Mouse (Mus musculus) testis, adult 2 months (tissue): ENCODE data around the gene Lrrc38.

Experiments
- CTCF ChIP-seq: fragments of 200-500 bp; IDR thresholded peaks from 2 replicates; pipeline ENCODE4 v1.5.1; 2012; ENCODE audit warnings: low read depth, mild to moderate bottlenecking, inconsistent platforms, low read length, moderate library complexity; ENCODE audit not compliant: control insufficient read depth, insufficient read depth, insufficient replicate concordance
- POLR2A ChIP-seq: fragments of 200-500 bp; IDR thresholded peaks from 2 replicates; pipeline ENCODE4 v1.6.1; 2012; ENCODE audit warnings: low read depth, mild to moderate bottlenecking, inconsistent platforms, low read length, moderate library complexity; ENCODE audit not compliant: control insufficient read depth

DNA sequence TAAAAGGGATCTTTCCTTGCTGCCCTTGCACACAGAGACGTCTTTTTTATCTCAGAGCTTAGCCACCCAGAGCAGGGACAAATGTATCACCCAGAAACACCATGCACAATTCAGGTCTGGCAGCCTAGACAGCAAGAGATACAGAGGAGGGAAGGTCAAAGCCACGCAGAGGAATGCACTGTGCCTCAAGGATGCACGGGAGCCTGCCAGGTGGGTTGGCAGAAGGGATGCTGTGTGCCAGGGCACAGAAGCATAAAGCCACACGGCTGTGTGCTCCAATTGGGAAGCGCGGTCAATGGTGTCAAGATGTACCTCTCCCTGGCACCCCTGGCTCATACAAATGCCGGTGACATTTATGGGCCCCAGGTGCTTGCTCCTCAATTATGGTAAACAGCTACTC is 8.1 kb upstream of the Lrrc38 start:
- TF ChIP-seq CTCF: no peak
- no peak for TF ChIP-seq POLR2A
